Mouse (Mus musculus) right cerebral cortex, postnatal 36 days (tissue): Measurements from ENCODE around the gene Clmp.
A peak's percentile ranks its signal among the peaks of the same experiment; 100 is the strongest.
"Not testable (repeated sequence)": the region's sequence is repeated elsewhere in the genome, so short reads cannot be mapped to it uniquely, and the experiment has no call there.

ENCODE experiments used
- DNase-seq, 2 experiments: peaks; one replicate each; pipeline ENCODE4 v3.0.0; 2022; ENCODE audit warnings: low spot score in 2 of 2, mixed read lengths in 1 of 2

Clmp gene

DNA sequence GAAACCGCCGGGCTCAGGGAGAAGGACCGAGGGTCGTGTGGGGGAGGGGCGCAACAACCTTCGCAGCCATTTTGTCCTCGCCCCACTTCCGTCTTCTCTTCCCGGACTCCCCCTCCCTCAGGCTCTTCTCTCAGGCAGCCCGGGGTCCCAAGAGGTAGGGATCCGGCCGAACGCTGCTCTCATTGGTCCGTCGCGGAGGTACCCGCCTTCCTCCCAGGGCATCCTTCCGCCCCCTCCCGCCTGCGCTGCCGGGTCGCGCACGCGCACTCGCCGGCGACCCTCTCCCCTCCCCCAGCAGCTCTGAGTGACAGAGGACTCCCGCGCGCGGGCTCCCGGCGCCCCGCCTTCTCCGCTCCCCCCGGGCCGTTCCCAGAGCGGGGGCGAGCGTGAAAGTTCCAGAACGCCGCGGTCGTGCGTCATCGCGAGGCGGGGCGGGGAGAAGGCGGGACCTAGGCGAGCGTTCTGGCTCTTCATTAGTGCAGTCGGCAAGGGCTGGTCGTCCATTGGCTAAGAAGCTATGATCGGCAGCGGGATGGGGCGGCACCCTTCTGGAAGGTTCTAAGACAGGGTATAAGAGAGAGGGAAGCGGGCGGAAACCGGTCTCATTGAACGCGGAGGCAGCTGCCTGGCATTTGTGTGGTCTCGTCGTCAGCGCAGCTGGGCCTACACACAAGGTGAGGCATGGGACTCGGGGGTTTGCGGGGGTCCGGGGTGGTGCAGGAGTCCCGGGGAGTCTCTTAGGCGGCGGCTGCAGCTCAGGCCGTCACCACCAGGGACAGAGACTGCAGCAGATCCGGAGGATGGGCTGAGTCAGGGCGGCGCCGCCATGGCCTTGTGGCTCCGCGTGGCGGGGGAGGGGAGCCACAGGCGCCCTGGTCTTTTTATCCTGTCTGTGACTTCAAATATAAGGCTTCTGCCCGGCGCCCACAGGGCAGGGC is 115.2 kb downstream of the Clmp start, which contains the start of gene Hspa8:
Gene Hspa8, plus strand, starts transcription at position 310 of the 938 bp plus-strand sequence.
- peak; percentile 100 for DNase-seq

DNA sequence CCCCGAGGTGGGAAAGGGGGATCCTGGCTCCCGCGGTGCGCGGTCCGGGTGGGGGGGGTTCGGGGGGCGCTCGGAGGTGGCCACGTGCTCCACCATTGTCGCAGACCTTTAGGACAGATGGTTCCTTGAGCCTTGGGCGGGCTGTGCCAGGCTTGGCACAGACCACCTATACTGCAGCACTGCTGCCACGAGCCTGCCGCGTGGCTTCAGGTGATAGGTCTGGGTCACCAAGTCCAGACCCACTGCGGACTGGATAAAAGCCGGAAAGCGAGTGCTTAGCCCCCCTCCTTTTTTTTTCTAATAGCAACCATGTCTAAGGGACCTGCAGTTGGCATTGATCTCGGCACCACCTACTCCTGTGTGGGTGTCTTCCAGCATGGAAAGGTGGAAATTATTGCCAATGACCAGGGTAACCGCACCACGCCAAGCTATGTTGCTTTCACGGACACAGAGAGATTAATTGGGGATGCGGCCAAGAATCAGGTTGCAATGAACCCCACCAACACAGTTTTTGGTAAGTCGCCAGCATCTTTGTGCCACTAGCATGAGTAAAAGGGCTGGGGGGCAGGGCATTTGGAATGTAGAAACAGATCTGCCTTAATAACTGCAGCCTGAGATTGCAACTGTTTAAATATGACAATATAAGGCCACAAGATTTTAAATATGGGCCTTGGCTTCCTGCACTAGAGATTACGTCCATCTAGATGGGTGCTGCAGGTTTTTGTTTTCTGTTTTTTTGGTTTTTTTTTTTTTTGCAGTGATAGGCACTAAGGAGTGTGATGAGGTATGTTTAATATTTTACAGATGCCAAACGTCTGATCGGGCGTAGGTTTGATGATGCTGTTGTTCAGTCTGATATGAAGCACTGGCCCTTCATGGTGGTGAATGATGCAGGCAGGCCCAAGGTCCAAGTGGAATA is 116.1 kb downstream of the Clmp start:
- not testable (repeated sequence) for DNase-seq

DNA sequence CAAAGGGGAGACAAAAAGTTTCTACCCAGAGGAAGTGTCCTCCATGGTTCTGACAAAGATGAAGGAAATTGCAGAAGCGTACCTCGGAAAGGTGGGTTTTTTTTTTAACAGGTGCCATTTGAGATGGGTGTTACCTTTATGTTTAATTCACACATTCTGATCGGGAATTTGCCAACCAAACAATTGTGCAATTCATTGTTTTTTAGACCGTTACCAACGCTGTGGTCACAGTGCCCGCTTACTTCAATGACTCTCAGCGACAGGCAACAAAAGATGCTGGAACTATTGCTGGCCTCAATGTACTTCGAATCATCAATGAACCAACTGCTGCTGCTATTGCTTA is 116.7 kb downstream of the Clmp start:
- DNase-seq, result not testable (repeated sequence)

- not testable (repeated sequence) for DNase-seq
Measured at GRCm38 (mm10) chr9:40804576-40804975, 118.8 kb downstream of the Clmp start.

DNA sequence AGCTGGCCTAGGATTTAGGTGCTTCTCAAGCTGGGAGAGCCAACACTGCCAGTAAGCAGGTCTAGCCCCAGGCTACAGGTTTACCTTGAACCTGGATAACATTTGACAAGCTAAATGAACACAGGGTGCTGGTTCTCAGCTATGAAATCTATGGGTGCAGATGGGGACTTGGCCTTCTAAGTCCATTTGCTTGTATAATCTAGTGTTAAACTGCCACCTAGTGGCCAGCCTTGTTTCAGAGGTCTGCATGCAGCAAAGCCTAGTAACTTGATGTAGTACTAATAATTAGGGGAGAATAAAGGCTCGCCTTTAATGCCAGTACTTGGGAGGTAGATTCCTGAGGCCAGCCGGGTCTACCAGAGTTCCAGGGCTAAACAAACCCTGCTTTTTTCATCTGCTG is 119.5 kb downstream of the Clmp start:
- DNase-seq, result peak; percentile 61 to 65

DNA sequence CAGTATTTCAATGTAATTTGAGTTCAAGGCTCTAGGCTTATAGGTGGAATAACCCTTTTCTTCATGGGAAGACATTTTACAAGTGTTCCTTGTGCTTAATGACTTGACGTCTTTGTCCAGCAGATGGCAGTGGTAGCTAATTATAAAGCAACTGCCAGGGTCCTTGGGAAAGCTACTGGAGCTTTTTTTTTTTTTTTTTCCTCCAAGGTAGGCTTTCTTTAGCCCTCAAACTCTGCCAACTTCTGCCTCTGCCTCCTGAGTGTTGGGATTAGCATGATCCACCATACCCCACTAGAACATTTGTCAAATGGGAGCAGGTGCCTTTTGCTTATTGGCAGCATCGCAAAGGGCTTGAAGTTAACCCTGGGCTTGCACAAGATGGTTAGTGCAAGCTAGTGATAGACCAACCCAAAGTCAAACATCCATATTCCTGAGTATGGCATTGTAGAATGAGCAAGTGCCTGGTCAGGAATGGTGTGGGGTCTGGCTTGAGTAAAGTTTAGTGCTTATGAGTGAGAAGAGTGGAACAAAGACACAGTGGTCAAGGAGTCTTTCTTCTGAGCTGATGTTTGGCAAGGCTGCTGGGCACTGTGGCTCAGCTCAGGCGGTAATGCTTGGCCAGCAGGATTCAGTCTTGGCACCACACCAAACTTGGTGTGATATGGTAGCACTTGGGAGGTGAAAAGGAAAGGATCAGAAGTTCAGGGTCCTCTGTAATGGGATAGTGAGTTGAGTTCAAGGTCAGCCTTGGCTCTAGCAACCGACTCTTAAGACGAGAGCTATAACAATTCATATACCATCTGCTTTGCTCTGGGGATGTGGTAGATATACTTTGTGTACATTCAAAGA is 120.9 kb downstream of the Clmp start:
- DNase-seq, result no peak

GRCm38 (mm10) chr9:40807289-40807920 is 121.6 kb downstream of the Clmp start:
- no peak for DNase-seq

GRCm38 (mm10) chr9:40808061-40808906 is 122.5 kb downstream of the Clmp start:
- no peak for DNase-seq

- DNase-seq, result no peak
Measured at GRCm38 (mm10) chr9:40808907-40809280, 123.1 kb downstream of the Clmp start.

GRCm38 (mm10) chr9:40811860-40812259 is 126.1 kb downstream of the Clmp start:
- no peak for DNase-seq

DNA sequence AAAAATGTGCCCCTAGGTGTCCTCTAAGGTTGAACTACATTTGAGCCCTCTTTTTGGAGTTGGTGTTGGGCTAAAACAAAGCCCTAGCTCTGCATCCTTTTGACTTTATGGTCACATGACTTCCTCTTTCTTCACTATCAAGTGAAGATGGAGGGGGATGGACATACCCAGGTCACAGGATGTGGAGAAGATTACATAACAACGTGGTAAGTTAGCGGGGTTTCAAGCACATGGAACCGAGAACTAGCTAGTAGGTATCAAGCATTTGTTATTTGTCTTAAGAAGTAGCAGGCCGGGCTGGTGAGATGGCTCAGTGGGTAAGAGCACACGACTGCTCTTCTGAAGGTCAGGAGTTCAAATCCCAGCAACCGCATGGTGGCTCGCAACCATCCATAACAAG is 128.3 kb downstream of the Clmp start:
- no peak for DNase-seq

DNA sequence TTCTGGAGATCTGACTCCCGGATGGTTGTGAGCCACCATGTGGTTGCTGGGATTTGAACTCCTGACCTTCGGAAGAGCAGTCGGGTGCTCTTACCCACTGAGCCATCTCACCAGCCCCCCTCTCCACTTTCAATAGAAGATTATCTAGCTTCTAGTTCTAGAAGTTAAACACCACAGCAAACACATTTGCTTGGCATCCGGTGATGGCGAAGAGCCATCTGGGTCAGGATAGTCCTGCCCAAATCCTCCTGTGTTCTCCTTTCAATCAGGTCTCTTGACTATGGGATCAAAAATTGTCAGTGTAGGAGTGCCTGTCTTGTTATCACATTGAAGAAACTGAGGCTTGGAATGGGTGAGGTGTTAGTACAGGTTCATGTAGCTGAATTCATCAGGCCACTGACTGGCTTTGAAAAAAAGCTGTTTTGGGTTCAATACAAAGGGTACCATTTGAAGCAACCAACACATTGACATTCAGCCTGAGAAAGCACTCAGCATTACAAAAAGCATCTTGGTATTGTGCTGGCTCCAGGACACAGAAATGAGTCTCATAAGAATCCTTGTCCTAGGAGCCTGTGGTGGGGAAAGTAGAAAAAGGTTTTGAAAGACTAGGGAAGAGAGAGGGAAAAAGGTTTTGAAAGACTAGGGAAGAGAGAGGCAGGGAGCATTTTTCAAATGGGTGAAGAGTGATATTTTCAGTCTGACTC is 131.7 kb downstream of the Clmp start:
- no peak for DNase-seq

DNA sequence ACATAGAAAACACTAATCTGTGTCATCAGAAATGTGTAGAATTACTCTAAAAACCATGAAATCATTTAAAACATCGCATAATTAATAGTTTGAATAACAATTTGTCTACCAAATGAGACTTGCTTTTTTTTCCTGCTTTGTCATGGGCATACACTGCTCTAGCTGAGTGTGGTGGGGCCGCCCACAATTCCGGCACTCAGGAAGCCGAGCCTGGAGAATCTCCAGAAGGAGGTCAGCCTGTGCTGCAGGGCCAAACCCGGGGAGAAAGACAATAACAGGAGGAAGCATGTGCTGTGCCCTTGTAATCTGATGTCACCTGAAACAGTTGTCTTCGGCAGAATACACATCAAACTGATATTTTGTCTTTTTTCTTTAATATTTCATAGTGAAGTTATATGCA is 139.8 kb downstream of the Clmp start:
- DNase-seq, result no peak

DNA sequence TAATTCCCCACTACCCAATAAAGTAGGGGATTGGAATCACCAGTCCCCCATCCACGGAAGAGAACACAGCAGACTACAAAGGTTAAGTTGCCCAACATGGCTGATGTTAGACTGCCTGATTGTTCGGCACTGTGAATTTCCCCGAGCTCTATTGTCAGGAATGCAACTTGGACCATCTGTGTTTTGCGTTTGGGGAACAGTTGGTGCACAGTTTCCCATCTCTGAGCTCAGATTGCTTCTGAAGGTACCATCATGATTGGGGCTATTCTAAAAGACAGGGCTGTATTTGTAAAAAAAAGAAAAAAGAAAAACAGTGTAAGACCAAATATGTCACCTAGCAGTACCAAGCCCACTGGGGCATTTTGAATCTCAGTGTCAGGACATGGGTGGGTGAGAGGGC is 141.6 kb downstream of the Clmp start:
- DNase-seq, result no peak

- peak; percentile 51 to 56 for DNase-seq
Measured at GRCm38 (mm10) chr9:40834569-40834968, 148.8 kb downstream of the Clmp start.
